Mouse (Mus musculus) CH12.LX (cell line): ENCODE results near the gene Clec12a. TPM values are rescaled to one million over a fixed set of nuclear protein-coding genes. Genes with fewer than 3 reads are reported as not detected.

Source experiments
- DNase-seq: peaks from one replicate; pipeline ENCODE4 v3.0.0-alpha.2; 2013; ENCODE audit errors: extremely low read depth
- H3K27ac ChIP-seq: 2 replicates; pipeline ENCODE4 v1.5.1; 2012; ENCODE audit warnings: low read depth, mild to moderate bottlenecking, control low read depth, moderate library complexity; ENCODE audit not compliant: insufficient read depth
- H3K27me3 ChIP-seq: replicated peaks from 2 replicates; pipeline ENCODE3; 2012; ENCODE audit warnings: inconsistent platforms
- H3K36me3 ChIP-seq, 2 experiments: replicated peaks in 1 of 2; 2 replicates each; pipeline versions ENCODE3 to v1.6.1; 2012; ENCODE audit warnings: inconsistent platforms in 1 of 2, low read length in 1 of 2, mild to moderate bottlenecking in 1 of 2, mixed read lengths in 1 of 2, moderate library complexity in 1 of 2; ENCODE audit not compliant: control insufficient read depth in 1 of 2, insufficient read depth in 1 of 2
- H3K4me1 ChIP-seq, 2 experiments: 2 replicates each; pipeline ENCODE4 v1.6.1; 2012; ENCODE audit warnings: inconsistent platforms in 1 of 2, moderate library complexity in 1 of 2; ENCODE audit not compliant: insufficient read depth in 2 of 2, control insufficient read depth in 1 of 2
- H3K4me2 ChIP-seq: 2 replicates; pipeline ENCODE4 v1.6.1; 2012; ENCODE audit warnings: low read depth, mild to moderate bottlenecking, control low read depth; ENCODE audit not compliant: poor library complexity, insufficient read depth, severe bottlenecking
- H3K4me3 ChIP-seq, 3 experiments: fragments of 150-350 bp in 1 of 3; sonication (generic) in 1 of 3; replicated peaks in 1 of 3; 2 replicates each; pipeline versions ENCODE3 to v1.5.1; 2011 to 2012; ENCODE audit warnings: low read depth in 2 of 3, low read length in 2 of 3, mild to moderate bottlenecking in 2 of 3, moderate library complexity in 2 of 3, control low read depth in 1 of 3, improper control_type of control experiment in 1 of 3, inconsistent platforms in 1 of 3, mixed read lengths in 1 of 3; ENCODE audit not compliant: poor library complexity in 1 of 3
- H3K79me2 ChIP-seq: replicated peaks from 2 replicates; pipeline ENCODE4 v1.6.1; 2012; ENCODE audit warnings: mild to moderate bottlenecking, moderate library complexity; ENCODE audit not compliant: control insufficient read depth, poor library complexity, insufficient read depth, severe bottlenecking; ENCODE audit errors: extremely low read depth
- H3K9ac ChIP-seq: 2 replicates; pipeline ENCODE4 v1.6.1; 2012; ENCODE audit warnings: low read depth, mild to moderate bottlenecking, control low read depth, moderate library complexity; ENCODE audit not compliant: insufficient read depth
- H3K9me3 ChIP-seq: replicated peaks from 2 replicates; pipeline ENCODE3; 2012; ENCODE audit warnings: low read length, inconsistent platforms, mixed read lengths
- CHD1 ChIP-seq: IDR thresholded peaks from 2 replicates; pipeline ENCODE4 v1.6.1; 2012; ENCODE audit warnings: low read depth, low read length, improper control_type of control experiment, inconsistent platforms
- CTCF ChIP-seq, 2 experiments: IDR thresholded peaks in 1 of 2; conservative IDR thresholded peaks in 1 of 2; 2 replicates each; pipeline ENCODE4 v1.5.1; 2011 to 2012; ENCODE audit warnings: low read depth in 2 of 2, low read length in 2 of 2, improper control_type of control experiment in 1 of 2, inconsistent platforms in 1 of 2, mild to moderate bottlenecking in 1 of 2, moderate library complexity in 1 of 2
- E2F4 ChIP-seq: IDR thresholded peaks from 2 replicates; pipeline ENCODE4 v1.6.1; 2011; ENCODE audit warnings: low read depth, low read length, improper control_type of control experiment; ENCODE audit not compliant: insufficient replicate concordance
- GABPA ChIP-seq: IDR thresholded peaks from 2 replicates; pipeline ENCODE4 v1.6.1; 2012; ENCODE audit warnings: low read depth, low read length, improper control_type of control experiment, inconsistent platforms; ENCODE audit not compliant: insufficient replicate concordance
- HCFC1 ChIP-seq: IDR thresholded peaks from 2 replicates; pipeline ENCODE4 v1.6.1; 2012; ENCODE audit warnings: low read depth, mild to moderate bottlenecking, inconsistent platforms, low read length, improper control_type of control experiment
- IRF4 ChIP-seq: IDR thresholded peaks from 2 replicates; pipeline ENCODE4 v1.6.1; 2014; ENCODE audit warnings: low read depth, mild to moderate bottlenecking, inconsistent platforms, low read length, improper control_type of control experiment
- JUND ChIP-seq: conservative IDR thresholded peaks from 2 replicates; pipeline ENCODE4 v1.6.1; 2011; ENCODE audit warnings: low read depth, low read length, improper control_type of control experiment
- MAFK ChIP-seq: IDR thresholded peaks from 2 replicates; pipeline ENCODE4 v1.6.1; 2011; ENCODE audit warnings: low read length, improper control_type of control experiment; ENCODE audit not compliant: insufficient replicate concordance
- MAX ChIP-seq: IDR thresholded peaks from 2 replicates; pipeline ENCODE4 v1.6.1; 2011; ENCODE audit warnings: low read length, improper control_type of control experiment
- NRF1 ChIP-seq: IDR thresholded peaks from 2 replicates; pipeline ENCODE4 v1.6.1; 2014; ENCODE audit warnings: low read depth, mild to moderate bottlenecking, inconsistent platforms, low read length, improper control_type of control experiment, moderate library complexity
- TBP ChIP-seq: conservative IDR thresholded peaks from 2 replicates; pipeline ENCODE4 v1.6.1; 2011; ENCODE audit warnings: low read depth, low read length, improper control_type of control experiment
- TCF12 ChIP-seq: IDR thresholded peaks from 2 replicates; pipeline ENCODE4 v1.6.1; 2014; ENCODE audit warnings: low read depth, mild to moderate bottlenecking, inconsistent platforms, low read length, improper control_type of control experiment
- UBTF ChIP-seq: IDR thresholded peaks from 2 replicates; pipeline ENCODE4 v1.6.1; 2012; ENCODE audit warnings: low read depth, mild to moderate bottlenecking, inconsistent platforms, low read length, improper control_type of control experiment, moderate library complexity
- ZKSCAN1 ChIP-seq: IDR thresholded peaks from 2 replicates; pipeline ENCODE4 v1.6.1; 2012; ENCODE audit warnings: low read depth, inconsistent platforms, low read length, improper control_type of control experiment, borderline replicate concordance
- ZMIZ1 ChIP-seq: IDR thresholded peaks from 2 replicates; pipeline ENCODE4 v1.6.1; 2012; ENCODE audit warnings: low read depth, mild to moderate bottlenecking, inconsistent platforms, low read length, improper control_type of control experiment
- ZNF384 ChIP-seq: IDR thresholded peaks from 2 replicates; pipeline ENCODE4 v1.6.1; 2012; ENCODE audit warnings: low read depth, low read length, improper control_type of control experiment, inconsistent platforms
- dilution Hi-C: fragments of 300-500 bp; cut with MboI; formaldehyde crosslinking; loops from 2 replicates; pipeline ENCODE4 v1.14.3; 2020; ENCODE audit warnings: low sequenced_read_pairs; ENCODE audit not compliant: extremely low pct_unique_long_range_greater_than_20kb, extremely low pct_ligation_motif_present
- in situ Hi-C: fragments of 300-500 bp; cut with MboI; formaldehyde crosslinking; loops from 3 replicates; pipeline ENCODE4 v1.14.3; 2019; ENCODE audit warnings: low sequenced_read_pairs, low pct_ligation_motif_present, low pct_unique_long_range_greater_than_20kb, mixed read lengths
- polyA plus RNA-seq: library from polyadenylated mRNA; unstranded; fragments of >175 nt; gene quantifications from 2 replicates; pipeline ENCODE4 v1.2.1, GENCODE M21; 2012; ENCODE audit warnings: low read depth; ENCODE audit not compliant: insufficient read length
- total RNA-seq, 2 experiments: library from RNA; depleted of rRNA; stranded (reverse); fragments of 300-350 nt in 1 of 2; fragments of >200 nt in 1 of 2; gene quantifications; 2 replicates each; pipeline ENCODE4 v1.2.3; 2012 to 2014

Clec12a gene
- total and polyA plus RNA-seq, 3 experiments: 1.7 to 11.9 (median 8.0) TPM

GRCm38 (mm10) chr6:129355774-129356173 is 13.3 kb downstream of the Clec12a start:
- no peak for DNase-seq
- peaks cover 4 to 24% of the 10 kb centered on the region in 2 experiments for H3K4me1 ChIP-seq
- in situ Hi-C loops (loop anchor here (25.0 kb wide), 1 partner anchor 518 kb away; the partner anchor contains the start of genes Gm44511 and Klrb1b), dilution Hi-C loops (no loop called here)
- no peak overlapping the region for H3K4me2 ChIP-seq
- H3K36me3 ChIP-seq: peaks cover 0 to 5% of the 10 kb centered on the region in 2 experiments
- H3K4me3 ChIP-seq: no peak overlapping the region
- no peaks in the 10 kb centered on the region for H3K9me3 ChIP-seq
- H3K79me2 ChIP-seq: no peaks in the 10 kb centered on the region
- H3K27me3 ChIP-seq: no peaks in the 10 kb centered on the region
- H3K27ac ChIP-seq: no peak overlapping the region
- TF ChIP-seq ZMIZ1 (no peak), JUND (no peak), GABPA (no peak), NRF1 (no peak)
- no peak overlapping the region for H3K9ac ChIP-seq

- Histone ChIP-seq H3K27ac (no peak overlapping the region), H3K79me2 (no peaks in the 10 kb centered on the region), H3K4me3 (no peak overlapping the region), H3K9ac (no peak overlapping the region)
- TF ChIP-seq NRF1: no peak
- no peak for TF ChIP-seq TCF12
- no peak for TF ChIP-seq CTCF (conservative IDR thresholded peaks at IDR 0.05 in 1 of 2, IDR thresholded peaks at IDR 0.05 in 1 of 2; ENCODE audit: low read depth in 2 of 2, low read length in 2 of 2)
- no peak for TF ChIP-seq MAX
- TF ChIP-seq ZNF384: no peak
- no peak for TF ChIP-seq E2F4
- no peak for TF ChIP-seq HCFC1
- TF ChIP-seq, all 38 proteins: peak for 0
- DNase-seq: no peak
- in situ Hi-C loops: loop anchor here (25.0 kb wide), 1 partner anchor 519 kb away; the partner anchor contains the start of genes Gm44511 and Klrb1b
- dilution Hi-C loops: no loop called here
- H3K4me2 ChIP-seq: no peak overlapping the region
- H3K27me3 ChIP-seq: no peaks in the 10 kb centered on the region
- H3K9me3 ChIP-seq: no peaks in the 10 kb centered on the region
- peaks cover 0 to 22% of the 10 kb centered on the region in 2 experiments; a peak in 3 of 4 replicates for H3K4me1 ChIP-seq
- peaks cover 0 to 7% of the 10 kb centered on the region in 2 experiments for H3K36me3 ChIP-seq
These were observed 13.9 kb downstream of the Clec12a start for GRCm38 (mm10) chr6:129356430-129356829.

- H3K9me3 ChIP-seq: no peaks in the 10 kb centered on the region
- peaks cover 0 to 37% of the 10 kb centered on the region in 2 experiments; a peak in 2 of 4 replicates for H3K4me1 ChIP-seq
- H3K4me2 ChIP-seq: no peak overlapping the region
- H3K4me3 ChIP-seq: no peak overlapping the region
- TF ChIP-seq IRF4 (no peak), TBP (no peak), MAFK (no peak), ZKSCAN1 (no peak), CHD1 (no peak), E2F4 (no peak), ZNF384 (no peak), ZMIZ1 (no peak), MAX (no peak), UBTF (no peak)
- no peaks in the 10 kb centered on the region for H3K79me2 ChIP-seq
- in situ Hi-C loops: loop anchor here (25.0 kb wide), 1 partner anchor 522 kb away; the partner anchor contains the start of genes Gm44511 and Klrb1b
- peaks cover 0 to 5% of the 10 kb centered on the region in 2 experiments for H3K36me3 ChIP-seq
- H3K27ac ChIP-seq: no peak overlapping the region
- dilution Hi-C loops: no loop called here
- no peak for DNase-seq
- no peaks in the 10 kb centered on the region for H3K27me3 ChIP-seq
- H3K9ac ChIP-seq: no peak overlapping the region
These were observed 17.0 kb downstream of the Clec12a start for GRCm38 (mm10) chr6:129359515-129359914.
